Mouse (Mus musculus): ENCODE data around the gene Dnajc5g.

- no peak for TF ChIP-seq CTCF (IDR thresholded peaks at IDR 0.05; ENCODE audit: extremely low read depth, insufficient read length, insufficient replicate concordance, low read depth, low read length)
- TF ChIP-seq POLR2A (IDR thresholded peaks at IDR 0.05; ENCODE audit: low read depth, low read length), result no peak
Measured at GRCm38 (mm10) chr5:31116912-31117311, 10.8 kb downstream of the Dnajc5g start.
